Mouse (Mus musculus) intestine, embryonic 14.5 days (tissue): Measurements from ENCODE around the gene Sorl1. TPM values are rescaled to one million over a fixed set of nuclear protein-coding genes. Genes with fewer than 3 reads are reported as not detected.

Source experiments
- ATAC-seq: fragments of 200-750 bp; cut with Nextera tagmentation; replicated peaks from 2 replicates; pipeline ENCODE4 v1.8.0; 2017; ENCODE audit warnings: low read depth, moderate number of reproducible peaks, moderate TSS enrichment, moderate library complexity; ENCODE audit not compliant: low FRiP score, low TSS enrichment
- DNase-seq: peaks from one replicate; pipeline ENCODE4 v3.0.0-alpha.2; 2018; ENCODE audit warnings: low spot score
- H3K27ac ChIP-seq: fragments of 300-500 bp; sonication (generic); 2 replicates; pipeline ENCODE4 v1.5.1; 2014; ENCODE audit warnings: low read depth, mild to moderate bottlenecking, control low read depth
- H3K27me3 ChIP-seq: fragments of 300-500 bp; sonication (generic); replicated peaks from 2 replicates; pipeline ENCODE4 v1.6.1; 2014; ENCODE audit warnings: low read length, control low read depth; ENCODE audit not compliant: control insufficient read depth, insufficient read depth
- H3K36me3 ChIP-seq: fragments of 300-500 bp; sonication (generic); 2 replicates; pipeline ENCODE4 v1.6.1; 2014; ENCODE audit warnings: low read length, control low read depth; ENCODE audit not compliant: control insufficient read depth, insufficient read depth
- H3K4me1 ChIP-seq: fragments of 300-500 bp; sonication (generic); replicated peaks from 2 replicates; pipeline ENCODE4 v1.6.1; 2014; ENCODE audit warnings: low read length, control low read depth, mixed read lengths; ENCODE audit not compliant: control insufficient read depth, insufficient read depth
- H3K4me2 ChIP-seq: fragments of 300-500 bp; sonication (generic); 2 replicates; pipeline ENCODE4 v1.6.1; 2014; ENCODE audit warnings: low read length
- H3K4me3 ChIP-seq: fragments of 300-500 bp; sonication (generic); 2 replicates; pipeline ENCODE4 v1.5.1; 2014; ENCODE audit warnings: low read depth, low read length, control low read depth, mixed read lengths
- H3K9ac ChIP-seq: fragments of 300-500 bp; sonication (generic); 2 replicates; pipeline ENCODE4 v1.6.1; 2014; ENCODE audit warnings: mild to moderate bottlenecking, low read length
- H3K9me3 ChIP-seq: fragments of 300-500 bp; sonication (generic); 2 replicates; pipeline ENCODE4 v1.6.1; 2016; ENCODE audit warnings: low read length, control low read depth; ENCODE audit not compliant: control insufficient read depth
- WGBS: fragments of 180-500 bp; shearing (Covaris S2); extraction: QIAGEN DNeasy Blood & Tissue Kit; methylation state at CpG from one replicate; pipeline ENCODE4 v1.1.7; 2014; 5-methylcytosine and 5-hydroxymethylcytosine counted together
- polyA plus RNA-seq: library from polyadenylated mRNA; unstranded; fragments of >200 nt; fragmentation: Nextera tagmentation; extraction: Ambion mirVana; gene quantifications from 2 replicates; pipeline ENCODE4 v1.2.1, GENCODE M21; 2014

Gene Sorl1
- polyA plus RNA-seq, 1 experiment from 2014 or later, result 12.2 TPM

- H3K27ac ChIP-seq, result no peak overlapping the region
- no peak overlapping the region for H3K4me3 ChIP-seq
- 90% methylated on average over 11 of the region's 11 CpGs for WGBS
- DNase-seq (no peak), ATAC-seq (no peak)
- H3K27me3 ChIP-seq, result no peaks in the 10 kb centered on the region
- H3K36me3 ChIP-seq, result no peaks in the 10 kb centered on the region
- no peak overlapping the region for H3K9ac ChIP-seq
- no peak overlapping the region for H3K4me2 ChIP-seq
- H3K9me3 ChIP-seq, result no peaks in the 10 kb centered on the region
- no peaks in the 10 kb centered on the region for H3K4me1 ChIP-seq
These were observed 77.8 kb downstream of the Sorl1 start for GRCm38 (mm10) chr9:42046248-42046647.

- H3K36me3 ChIP-seq, result no peaks in the 10 kb centered on the region
- no peak overlapping the region for H3K4me2 ChIP-seq
- H3K4me3 ChIP-seq, result no peak overlapping the region
- DNase-seq (no peak), ATAC-seq (no peak)
- WGBS, result 87% methylated on average over 8 of the region's 8 CpGs
- H3K4me1 ChIP-seq, result no peaks in the 10 kb centered on the region
- no peak overlapping the region for H3K27ac ChIP-seq
- no peaks in the 10 kb centered on the region for H3K27me3 ChIP-seq
- H3K9me3 ChIP-seq, result no peaks in the 10 kb centered on the region
- H3K9ac ChIP-seq, result no peak overlapping the region
These were observed 79.4 kb downstream of the Sorl1 start for GRCm38 (mm10) chr9:42044651-42045050.

- Histone ChIP-seq H3K4me3 (no peak overlapping the region), H3K9me3 (no peaks in the 10 kb centered on the region), H3K27ac (no peak overlapping the region), H3K9ac (no peak overlapping the region), H3K4me2 (no peak overlapping the region), H3K4me1 (no peaks in the 10 kb centered on the region), H3K36me3 (no peaks in the 10 kb centered on the region), H3K27me3 (no peaks in the 10 kb centered on the region)
- 88% methylated on average over 8 of the region's 8 CpGs for WGBS
- ATAC-seq (no peak), DNase-seq (no peak)
These were observed 80.2 kb downstream of the Sorl1 start for GRCm38 (mm10) chr9:42043934-42044333.

- no peaks in the 10 kb centered on the region for H3K36me3 ChIP-seq
- H3K27ac ChIP-seq, result no peak overlapping the region
- no peak overlapping the region for H3K4me2 ChIP-seq
- no peaks in the 10 kb centered on the region for H3K27me3 ChIP-seq
- DNase-seq, result no peak
- H3K4me3 ChIP-seq, result no peak overlapping the region
- WGBS, result 61% methylated on average over 18 of the region's 18 CpGs
- H3K9me3 ChIP-seq, result no peaks in the 10 kb centered on the region
- H3K9ac ChIP-seq, result no peak overlapping the region
- ATAC-seq, result no peak
- no peaks in the 10 kb centered on the region for H3K4me1 ChIP-seq
These were observed 84.8 kb downstream of the Sorl1 start for GRCm38 (mm10) chr9:42039000-42039992.

- no peaks in the 10 kb centered on the region for H3K9me3 ChIP-seq
- H3K4me1 ChIP-seq, result no peaks in the 10 kb centered on the region
- 97% methylated on average over 11 of the region's 11 CpGs for WGBS
- no peak overlapping the region for H3K27ac ChIP-seq
- DNase-seq, result no peak
- no peak overlapping the region for H3K4me2 ChIP-seq
- no peak for ATAC-seq
- no peak overlapping the region for H3K9ac ChIP-seq
- no peak overlapping the region for H3K4me3 ChIP-seq
- no peaks in the 10 kb centered on the region for H3K27me3 ChIP-seq
- no peaks in the 10 kb centered on the region for H3K36me3 ChIP-seq
These were observed 87.2 kb downstream of the Sorl1 start for GRCm38 (mm10) chr9:42036885-42037284.

GRCm38 (mm10) chr9:42035995-42036394, 88.1 kb downstream of the Sorl1 start:
- H3K4me3 ChIP-seq, result no peak overlapping the region
- no peak overlapping the region for H3K4me2 ChIP-seq
- DNase-seq (no peak), ATAC-seq (no peak)
- no peak overlapping the region for H3K27ac ChIP-seq
- H3K9me3 ChIP-seq, result no peaks in the 10 kb centered on the region
- no peaks in the 10 kb centered on the region for H3K27me3 ChIP-seq
- H3K9ac ChIP-seq, result no peak overlapping the region
- WGBS, result 46% methylated on average over 5 of the region's 5 CpGs
- no peaks in the 10 kb centered on the region for H3K4me1 ChIP-seq
- no peaks in the 10 kb centered on the region for H3K36me3 ChIP-seq

- Histone ChIP-seq H3K9ac (no peak overlapping the region), H3K36me3 (no peaks in the 10 kb centered on the region), H3K9me3 (no peaks in the 10 kb centered on the region), H3K4me2 (no peak overlapping the region), H3K27me3 (no peaks in the 10 kb centered on the region), H3K4me1 (no peaks in the 10 kb centered on the region), H3K27ac (no peak overlapping the region), H3K4me3 (no peak overlapping the region)
- no peak for DNase-seq
- ATAC-seq, result no peak
- 67% methylated on average over 12 of the region's 12 CpGs for WGBS
These were observed 88.8 kb downstream of the Sorl1 start for GRCm38 (mm10) chr9:42035213-42035765.

- Histone ChIP-seq H3K4me2 (no peak overlapping the region), H3K9ac (no peak overlapping the region), H3K4me3 (no peak overlapping the region), H3K27ac (no peak overlapping the region), H3K27me3 (no peaks in the 10 kb centered on the region), H3K9me3 (no peaks in the 10 kb centered on the region), H3K36me3 (no peaks in the 10 kb centered on the region), H3K4me1 (no peaks in the 10 kb centered on the region)
- 72% methylated on average over 9 of the region's 9 CpGs for WGBS
- ATAC-seq (no peak), DNase-seq (no peak)
These were observed 90.0 kb downstream of the Sorl1 start for GRCm38 (mm10) chr9:42034116-42034520.
